Mouse (Mus musculus): ENCODE measurements around the gene Mfap2.

DNA sequence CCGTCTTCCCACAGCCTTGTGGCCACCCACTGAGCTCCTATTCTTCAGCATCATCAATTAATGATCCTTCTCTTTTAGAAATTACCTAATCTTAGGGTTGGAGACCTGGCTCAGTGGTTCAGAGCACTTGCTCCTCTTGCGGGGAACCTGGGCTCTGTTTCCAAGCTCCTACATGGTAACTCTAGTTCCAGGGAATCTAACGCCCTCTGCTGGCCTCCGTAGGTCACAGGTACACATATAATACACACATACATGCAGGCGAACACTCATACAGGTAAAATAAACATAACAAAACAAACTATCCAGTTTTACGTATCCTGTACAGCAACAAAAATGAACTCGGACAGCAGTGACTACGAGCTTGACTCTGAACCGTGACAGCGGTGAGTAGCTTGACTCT, 46.8 kb downstream of the Mfap2 start:
- TF ChIP-seq GATA1 (IDR thresholded peaks at IDR 0.05; ENCODE audit: low read length) (no peak), TAL1 (IDR thresholded peaks at IDR 0.05; ENCODE audit: low read length) (no peak)

Data from erythroblast, embryonic 14.5 days (primary cell).